Comparison of ENCODE assay signal across 17 mouse cellular contexts in genomic region chr6:89549157-89549556, GRCm38 (mm10).
"Had no signal": no experiment of that assay in that cellular context is flagged by ENCODE, and none has a peak within 500 bp of the region (broad histone marks: within the 10 kb centered on the region; RNA-seq: fewer than 3 reads in every experiment).

No protein-coding gene starts in this region.

- H3K9ac ChIP-seq: limb, embryonic 12.5 days; liver, embryonic 14.5 days; neural tube, embryonic 15.5 days had no signal

- H3K27ac ChIP-seq: kidney, postnatal 0 days; limb, embryonic 12.5 days; liver, embryonic 14.5 days; neural tube, embryonic 15.5 days had no signal

- H3K4me2 ChIP-seq: limb, embryonic 12.5 days; neural tube, embryonic 15.5 days had no signal

- H3K9me3 ChIP-seq: limb, embryonic 12.5 days; neural tube, embryonic 15.5 days had no signal

- DNase-seq: kidney, adult 11 months; kidney, adult 9 months; kidney, postnatal 36 days; layer of hippocampus, adult 9-11 months; liver; lung, adult 2 months; lung, postnatal 36 days; right cerebral cortex, adult 18-20 months; spleen, adult 18-20 months; thymus, adult 2 months; thymus, postnatal 25 days had no signal

- H3K4me1 ChIP-seq: limb, embryonic 12.5 days had no signal

- H3K4me3 ChIP-seq: limb, embryonic 12.5 days; neural tube, embryonic 15.5 days had no signal

- ATAC-seq: lung, postnatal 0 days; midbrain, embryonic 16.5 days had no signal

- H3K27me3 ChIP-seq: limb, embryonic 12.5 days; neural tube, embryonic 15.5 days had no signal

- H3K36me3 ChIP-seq: limb, embryonic 12.5 days; neural tube, embryonic 15.5 days had no signal
